Mouse (Mus musculus) myocyte (in vitro differentiated cells): ENCODE data around the gene Rnf220.

ENCODE experiments used
- CEBPB ChIP-seq: IDR thresholded peaks from 2 replicates; pipeline ENCODE4 v1.6.1; 2011; ENCODE audit warnings: mild to moderate bottlenecking, moderate library complexity; ENCODE audit not compliant: poor library complexity, insufficient read depth, severe bottlenecking
- E2F4 ChIP-seq: IDR thresholded peaks from one replicate; pipeline ENCODE4 v1.6.1; 2011; ENCODE audit warnings: mild to moderate bottlenecking, control low read depth, moderate library complexity; ENCODE audit not compliant: insufficient read depth
- MAX ChIP-seq: IDR thresholded peaks from one replicate; pipeline ENCODE4 v1.6.1; 2011; ENCODE audit warnings: low read depth, mild to moderate bottlenecking, control low read depth
- MYOD1 ChIP-seq, 3 experiments: IDR thresholded peaks; one replicate each; pipeline ENCODE4 v1.6.1; 2011; ENCODE audit warnings: control low read depth in 2 of 3, low read depth in 2 of 3, mild to moderate bottlenecking in 2 of 3, moderate library complexity in 1 of 3; ENCODE audit not compliant: insufficient read length in 2 of 3, control insufficient read depth in 1 of 3
- POLR2A ChIP-seq: IDR thresholded peaks from one replicate; pipeline ENCODE4 v1.6.1; 2011; ENCODE audit warnings: low read depth, mild to moderate bottlenecking, control low read depth, moderate library complexity; ENCODE audit not compliant: insufficient read length
- POLR2AphosphoS2 ChIP-seq: IDR thresholded peaks from one replicate; pipeline ENCODE4 v1.6.1; 2011; ENCODE audit warnings: low read depth, control low read depth; ENCODE audit not compliant: insufficient read length
- TCF12 ChIP-seq: IDR thresholded peaks from one replicate; pipeline ENCODE4 v1.6.1; 2011; ENCODE audit warnings: mild to moderate bottlenecking, control low read depth; ENCODE audit not compliant: poor library complexity, insufficient read depth, severe bottlenecking
- TCF3 ChIP-seq: IDR thresholded peaks from one replicate; pipeline ENCODE4 v1.6.1; 2011; ENCODE audit warnings: low read depth, control low read depth; ENCODE audit not compliant: insufficient read length
- USF1 ChIP-seq: IDR thresholded peaks from one replicate; pipeline ENCODE4 v1.6.1; 2011; ENCODE audit warnings: low read depth, mild to moderate bottlenecking, control low read depth, moderate library complexity

DNA sequence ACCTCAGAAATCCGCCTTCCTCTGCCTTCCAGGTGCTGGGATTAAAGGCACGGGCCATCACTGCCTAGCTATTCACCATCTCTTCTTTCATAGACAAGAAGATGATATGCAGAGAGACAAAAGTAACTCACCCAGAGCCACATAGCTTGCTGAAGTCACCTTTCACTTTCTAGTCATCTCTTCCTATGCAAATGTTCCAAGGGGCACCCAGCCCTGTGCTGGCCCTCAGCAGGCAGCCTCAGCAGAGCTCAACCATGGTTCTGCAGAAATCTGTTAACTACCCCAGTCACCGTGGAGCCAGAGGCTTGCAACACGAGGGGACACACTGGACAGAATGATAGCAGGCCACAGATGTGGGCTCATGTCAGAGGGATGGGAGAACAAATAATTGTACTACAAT, 20.1 kb downstream of the Rnf220 start:
- TF ChIP-seq POLR2A, result no peak
- no peak for TF ChIP-seq TCF12
- no peak for TF ChIP-seq POLR2AphosphoS2
- TF ChIP-seq E2F4, result no peak
- TF ChIP-seq MAX, result no peak
- no peak for TF ChIP-seq MYOD1 (IDR thresholded peaks at IDR 0.05; ENCODE audit: control insufficient read depth in 1 of 3, insufficient read length in 2 of 3, low read depth in 2 of 3)
- no peak for TF ChIP-seq TCF3
- no peak for TF ChIP-seq CEBPB
- no peak for TF ChIP-seq USF1
